Mouse (Mus musculus): ENCODE data around the gene Samd9l.
"Not testable (repeated sequence)": the region's sequence is repeated elsewhere in the genome, so short reads cannot be mapped to it uniquely, and the experiment has no call there.

DNA sequence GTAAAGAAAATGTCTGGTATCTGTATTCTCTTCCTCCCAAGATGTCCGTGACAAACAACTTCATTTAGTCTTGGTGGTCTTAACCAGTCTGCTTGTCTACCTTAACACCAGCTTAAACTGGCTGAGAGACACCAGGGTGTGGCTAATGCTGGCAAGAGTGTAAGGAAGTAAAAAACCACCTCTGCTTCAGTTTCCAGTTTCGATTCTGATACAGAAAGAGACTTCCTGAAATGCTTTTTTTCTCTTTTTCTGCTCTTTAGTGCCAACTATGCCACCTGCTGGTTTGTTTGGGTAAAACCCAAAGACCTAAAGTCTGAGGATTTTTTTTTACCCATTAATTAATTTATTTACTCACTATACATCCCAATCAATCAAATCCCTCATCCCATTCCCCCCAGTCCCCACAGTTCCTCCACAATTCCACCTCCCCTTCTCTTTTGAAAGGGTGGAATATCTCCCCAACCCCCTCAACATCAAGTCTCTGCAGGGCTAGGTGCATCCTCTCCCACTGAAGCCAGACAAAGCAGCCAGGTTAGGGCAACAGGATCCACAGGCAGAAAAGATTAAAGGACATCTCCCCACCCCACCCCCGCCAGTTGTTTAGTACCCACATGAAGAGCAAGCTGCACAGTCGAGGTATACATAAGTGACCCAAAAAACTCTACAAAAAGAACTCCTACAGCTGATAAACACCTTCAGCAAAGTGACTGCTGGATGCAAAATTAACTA is at the start of gene Samd9l:
- TF ChIP-seq CTCF (conservative IDR thresholded peaks at IDR 0.05; ENCODE audit: insufficient read depth, insufficient read length, low read depth, low read length); POLR2A (IDR thresholded peaks at IDR 0.05; ENCODE audit: low read depth, low read length): not testable (repeated sequence)
